Mouse (Mus musculus) hindbrain, embryonic 16.5 days (tissue): ENCODE results near the gene Ass1. TPM values are rescaled to one million over a fixed set of nuclear protein-coding genes. Genes with fewer than 3 reads are reported as not detected.

ENCODE experiments used
- ATAC-seq: fragments of 200-750 bp; cut with Nextera tagmentation; 2 replicates; pipeline ENCODE4 v1.8.0; 2017; ENCODE audit warnings: moderate TSS enrichment, moderate library complexity
- H3K27ac ChIP-seq: fragments of 300-500 bp; sonication (generic); 2 replicates; pipeline ENCODE4 v1.5.1; 2014; ENCODE audit warnings: low read depth, mild to moderate bottlenecking, control low read depth, low read length, moderate library complexity
- H3K27me3 ChIP-seq: fragments of 300-500 bp; sonication (generic); replicated peaks from 2 replicates; pipeline ENCODE4 v1.6.1; 2014; ENCODE audit warnings: low read length; ENCODE audit not compliant: control insufficient read depth, insufficient read depth
- H3K36me3 ChIP-seq: fragments of 300-500 bp; sonication (generic); 2 replicates; pipeline ENCODE4 v1.6.1; 2014; ENCODE audit warnings: mild to moderate bottlenecking, low read length, moderate library complexity, mixed read lengths; ENCODE audit not compliant: control insufficient read depth, insufficient read depth
- H3K4me1 ChIP-seq: fragments of 300-500 bp; sonication (generic); 2 replicates; pipeline ENCODE4 v1.6.1; 2014; ENCODE audit warnings: low read depth, low read length; ENCODE audit not compliant: control insufficient read depth, insufficient read depth
- H3K4me2 ChIP-seq: fragments of 300-500 bp; sonication (generic); 2 replicates; pipeline ENCODE4 v1.6.1; 2014; ENCODE audit warnings: mild to moderate bottlenecking, low read length, control low read depth, moderate library complexity
- H3K4me3 ChIP-seq: fragments of 300-500 bp; sonication (generic); 2 replicates; pipeline ENCODE4 v1.5.1; 2014; ENCODE audit warnings: mild to moderate bottlenecking, low read length, control low read depth, moderate library complexity
- H3K9ac ChIP-seq: fragments of 300-500 bp; sonication (generic); 2 replicates; pipeline ENCODE4 v1.6.1; 2014; ENCODE audit warnings: low read depth, mild to moderate bottlenecking, control low read depth, low read length, moderate library complexity
- H3K9me3 ChIP-seq: fragments of 300-500 bp; sonication (generic); 2 replicates; pipeline ENCODE4 v1.6.1; 2014; ENCODE audit warnings: mild to moderate bottlenecking, low read length, moderate library complexity; ENCODE audit not compliant: control insufficient read depth
- WGBS: fragments of 180-500 bp; shearing (Covaris S2); extraction: QIAGEN DNeasy Blood & Tissue Kit; methylation state at CpG from one replicate; pipeline ENCODE4 v1.1.7; 2014; 5-methylcytosine and 5-hydroxymethylcytosine counted together
- polyA plus RNA-seq: library from polyadenylated mRNA; unstranded; fragments of >200 nt; fragmentation: Nextera tagmentation; extraction: Ambion mirVana; gene quantifications from 2 replicates; pipeline ENCODE4 v1.2.1, GENCODE M21; 2015

Ass1 gene
- polyA plus RNA-seq, 1 experiment from 2014 or later: 16.1 TPM

- ATAC-seq: no peak
- Histone ChIP-seq H3K9ac (no peak overlapping the region), H3K4me1 (peaks cover 6% of the 10 kb centered on the region; the same call in 1 of the 2 replicates), H3K9me3 (no peaks in the 10 kb centered on the region), H3K36me3 (no peaks in the 10 kb centered on the region), H3K4me3 (no peak overlapping the region), H3K27ac (no peak overlapping the region), H3K4me2 (no peak overlapping the region), H3K27me3 (peaks cover 28% of the 10 kb centered on the region)
- 58% methylated on average over 8 of the region's 8 CpGs for WGBS
Measured at GRCm38 (mm10) chr2:31463696-31464528, 6.1 kb upstream of the Ass1 start.

- no peak for ATAC-seq
- no peak overlapping the region for H3K4me3 ChIP-seq
Measured at GRCm38 (mm10) chr2:31464529-31464910, 5.5 kb upstream of the Ass1 start.

GRCm38 (mm10) chr2:31467457-31467856 is 2.5 kb upstream of the Ass1 start:
- H3K9ac ChIP-seq: no peak overlapping the region
- H3K4me1 ChIP-seq: peaks cover 11% of the 10 kb centered on the region
- no peaks in the 10 kb centered on the region for H3K9me3 ChIP-seq
- no peak overlapping the region for H3K27ac ChIP-seq
- 86% methylated on average over 1 of the region's 1 CpGs for WGBS
- no peak for ATAC-seq
- peaks cover 34% of the 10 kb centered on the region for H3K27me3 ChIP-seq
- H3K4me3 ChIP-seq: no peak overlapping the region
- no peaks in the 10 kb centered on the region for H3K36me3 ChIP-seq
- H3K4me2 ChIP-seq: no peak overlapping the region

More at GRCm38 (mm10) chr2:31464529-31464910, 5.5 kb upstream of the Ass1 start:
- Histone ChIP-seq H3K36me3 (no peaks in the 10 kb centered on the region), H3K9me3 (no peaks in the 10 kb centered on the region), H3K27ac (no peak overlapping the region), H3K4me2 (no peak overlapping the region), H3K4me1 (peaks cover 7% of the 10 kb centered on the region; the same call in 1 of the 2 replicates), H3K9ac (no peak overlapping the region), H3K27me3 (peaks cover 27% of the 10 kb centered on the region)
- 83% methylated on average over 6 of the region's 6 CpGs for WGBS

DNA sequence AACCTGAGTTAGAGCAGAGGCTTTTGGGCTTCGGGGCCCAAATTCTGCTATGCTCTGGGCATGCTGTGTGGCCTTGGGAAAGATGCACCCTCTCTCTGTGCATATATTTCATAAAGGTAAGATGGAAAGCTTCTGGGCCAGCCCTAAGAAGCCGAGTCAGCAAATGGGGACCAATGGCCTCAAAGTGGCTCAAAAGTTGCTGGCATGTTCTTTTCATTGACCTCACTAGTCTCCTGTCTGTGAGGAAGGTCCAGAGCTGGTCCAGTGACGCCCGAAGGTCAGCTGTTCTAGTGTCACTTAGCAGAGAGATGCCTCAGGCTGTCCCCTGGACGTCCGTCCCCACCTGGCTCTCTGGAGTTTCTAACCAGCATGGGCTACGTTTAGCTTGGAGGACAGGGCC is 1.1 kb upstream of the Ass1 start:
- Histone ChIP-seq H3K4me1 (peaks cover 11% of the 10 kb centered on the region), H3K4me3 (no peak overlapping the region), H3K9ac (no peak overlapping the region), H3K27me3 (peaks cover 30% of the 10 kb centered on the region), H3K27ac (no peak overlapping the region), H3K4me2 (no peak overlapping the region), H3K36me3 (no peaks in the 10 kb centered on the region), H3K9me3 (no peaks in the 10 kb centered on the region)
- WGBS: 73% methylated on average over 7 of the region's 7 CpGs
- ATAC-seq: no peak

DNA sequence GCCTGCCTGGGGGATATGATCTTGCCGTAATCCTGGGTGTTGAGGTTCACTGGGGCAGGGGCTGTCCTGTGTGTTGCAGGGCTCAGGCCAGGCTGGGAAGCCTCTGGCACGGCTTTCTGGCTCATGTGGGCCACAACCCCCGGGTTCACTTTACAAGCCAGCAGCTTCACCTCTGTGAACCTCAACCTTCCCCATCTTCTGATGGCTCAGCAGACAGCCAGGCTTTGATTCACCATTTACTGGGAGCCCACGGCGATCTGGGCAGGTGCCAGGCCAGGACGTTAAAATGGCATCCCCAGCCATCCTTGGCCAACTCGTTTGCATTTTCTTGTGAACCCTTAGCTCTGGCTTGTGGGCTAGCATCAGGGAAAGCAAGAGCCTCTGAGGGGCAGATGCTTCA is 527 bp upstream of the Ass1 start:
- no peak for ATAC-seq
- Histone ChIP-seq H3K4me1 (peaks cover 11% of the 10 kb centered on the region), H3K9ac (peak overlapping the region; percentile 63), H3K9me3 (no peaks in the 10 kb centered on the region), H3K27me3 (peaks cover 30% of the 10 kb centered on the region), H3K27ac (no peak overlapping the region), H3K4me2 (peak overlapping the region; percentile 97), H3K4me3 (peak overlapping the region; percentile 50), H3K36me3 (no peaks in the 10 kb centered on the region)
- 17% methylated on average over 7 of the region's 7 CpGs for WGBS

DNA sequence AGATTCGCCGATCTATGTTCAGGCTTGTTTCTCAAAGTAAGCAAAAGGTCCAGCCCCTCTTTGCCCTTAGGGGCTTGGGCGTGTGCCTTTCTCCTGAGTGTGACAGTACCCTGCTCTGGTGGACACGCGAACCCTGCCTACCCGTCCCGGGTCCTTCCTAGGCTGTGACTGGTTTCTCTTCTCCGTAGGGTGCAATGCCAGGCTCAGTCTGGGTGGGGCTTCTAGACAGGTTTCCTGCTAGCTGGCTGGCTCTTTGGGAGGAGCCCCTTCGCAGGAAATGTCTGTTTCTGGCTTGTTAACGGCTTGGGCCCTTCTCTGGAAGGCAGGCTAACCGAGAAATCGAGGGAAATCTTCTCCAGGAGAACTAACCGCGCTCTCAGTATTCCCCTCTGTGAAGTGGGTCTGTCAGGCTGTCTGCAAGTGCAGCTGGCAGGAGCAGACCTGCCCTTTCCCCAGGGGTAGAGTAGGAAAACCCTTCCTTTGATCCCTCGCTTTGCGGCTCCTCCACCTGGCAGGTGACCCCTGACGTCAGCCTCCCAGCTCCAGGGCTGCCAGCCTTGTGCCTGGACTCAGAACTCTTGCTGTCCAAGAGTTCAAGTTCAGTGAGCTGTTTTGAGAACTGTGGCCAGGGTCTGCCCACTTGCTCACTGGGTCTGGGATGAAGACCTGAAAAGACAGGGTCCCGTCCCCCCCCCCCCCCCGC is 827 bp downstream of the Ass1 start:
- 9% methylated on average over 17 of the region's 19 CpGs for WGBS

GRCm38 (mm10) chr2:31471611-31472010 is 1.6 kb downstream of the Ass1 start:
- Histone ChIP-seq H3K27ac (no peak overlapping the region), H3K4me2 (no peak overlapping the region), H3K9me3 (no peaks in the 10 kb centered on the region), H3K4me1 (peaks cover 11% of the 10 kb centered on the region), H3K27me3 (peaks cover 26% of the 10 kb centered on the region), H3K9ac (no peak overlapping the region), H3K36me3 (no peaks in the 10 kb centered on the region), H3K4me3 (no peak overlapping the region)
- WGBS: 43% methylated on average over 6 of the region's 6 CpGs
- no peak for ATAC-seq

More for the DNA sequence above, 827 bp downstream of the Ass1 start:
- Histone ChIP-seq H3K9me3 (no peaks in the 10 kb centered on the region), H3K27ac (no peak overlapping the region), H3K4me2 (peak overlapping the region; percentile 97), H3K27me3 (peaks cover 26% of the 10 kb centered on the region), H3K36me3 (no peaks in the 10 kb centered on the region), H3K4me1 (peaks cover 11% of the 10 kb centered on the region), H3K9ac (peak overlapping the region; percentile 63), H3K4me3 (peak overlapping the region; percentile 50)
- ATAC-seq: no peak; the same call in 1 of the 2 replicates

DNA sequence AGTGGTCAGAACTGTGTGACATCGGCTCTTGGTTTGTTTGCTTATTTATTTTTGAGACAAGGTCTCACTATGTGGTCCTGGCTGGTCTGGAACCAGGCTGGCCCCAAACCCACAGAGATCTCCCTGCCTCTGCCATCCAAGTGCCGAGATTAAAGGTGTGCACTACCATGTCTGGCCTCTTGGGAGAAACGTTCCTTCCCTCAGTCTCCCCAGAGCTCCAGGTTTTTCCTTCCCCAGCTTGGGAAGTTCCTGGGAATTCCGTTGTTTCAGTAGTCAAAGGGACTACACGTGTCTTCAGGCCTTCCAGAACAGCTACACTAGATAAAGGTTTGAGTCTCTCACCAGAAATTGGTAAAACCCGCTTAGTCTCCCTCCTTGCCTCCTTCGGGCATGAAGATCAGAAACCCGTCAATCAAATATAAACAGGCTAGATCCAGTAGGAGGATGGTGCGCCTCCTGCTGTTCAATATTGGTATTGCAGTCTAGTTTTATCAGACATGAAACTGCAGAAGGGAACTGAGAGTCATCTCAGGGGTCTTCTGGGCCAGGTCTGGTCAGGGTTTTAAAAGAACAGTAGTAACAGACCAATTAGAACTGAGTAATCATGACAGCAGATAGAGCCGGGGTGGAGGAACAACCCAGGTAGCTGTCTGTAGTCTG is 2.5 kb downstream of the Ass1 start:
- H3K9me3 ChIP-seq: no peaks in the 10 kb centered on the region
- H3K4me1 ChIP-seq: peaks cover 11% of the 10 kb centered on the region
- no peak overlapping the region for H3K4me3 ChIP-seq
- H3K27ac ChIP-seq: no peak overlapping the region
- no peak overlapping the region for H3K4me2 ChIP-seq
- ATAC-seq: no peak
- peaks cover 26% of the 10 kb centered on the region for H3K27me3 ChIP-seq
- 47% methylated on average over 10 of the region's 10 CpGs for WGBS
- H3K9ac ChIP-seq: no peak overlapping the region
- H3K36me3 ChIP-seq: no peaks in the 10 kb centered on the region

DNA sequence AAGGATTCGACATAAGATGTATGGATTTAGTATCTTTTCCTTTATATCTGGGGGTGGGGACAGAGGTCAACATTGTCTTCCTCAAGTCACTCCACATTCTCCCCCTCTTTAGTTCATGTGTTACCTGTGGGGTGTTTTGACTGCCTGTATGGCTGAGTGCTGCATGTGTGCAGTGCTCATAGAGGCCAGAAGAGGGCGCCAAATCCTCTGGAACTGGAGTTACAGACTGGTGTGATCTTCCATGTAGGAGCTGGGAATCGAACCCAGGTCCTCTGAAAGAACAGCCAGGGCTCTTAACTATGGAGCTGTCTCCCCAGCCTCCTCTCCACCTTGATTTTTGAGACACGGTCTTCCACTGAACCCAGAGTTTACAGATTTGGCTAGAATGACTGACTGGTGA is 3.9 kb downstream of the Ass1 start:
- peaks cover 11% of the 10 kb centered on the region for H3K4me1 ChIP-seq
- H3K4me3 ChIP-seq: no peak overlapping the region
- no peak for ATAC-seq
- no peak overlapping the region for H3K27ac ChIP-seq
- no peak overlapping the region for H3K4me2 ChIP-seq
- no peak overlapping the region for H3K9ac ChIP-seq
- H3K9me3 ChIP-seq: no peaks in the 10 kb centered on the region
- H3K36me3 ChIP-seq: no peaks in the 10 kb centered on the region
- peaks cover 21% of the 10 kb centered on the region for H3K27me3 ChIP-seq
- 65% methylated on average over 4 of the region's 4 CpGs for WGBS
